Mouse (Mus musculus): ENCODE results near the gene Ctf1. TPM values are rescaled to one million over a fixed set of nuclear protein-coding genes. Genes with fewer than 3 reads are reported as not detected.
"Not testable (repeated sequence)": the region's sequence is repeated elsewhere in the genome, so short reads cannot be mapped to it uniquely, and the experiment has no call there.

The Ctf1 gene
- total RNA-seq, 2 experiments from 2014 or later: 1.9 to 4.2 TPM

- ATAC-seq (replicated peaks; ENCODE audit: low FRiP score, low TSS enrichment, poor library complexity, severe bottlenecking): no peak
Measured at GRCm38 (mm10) chr7:127725924-127726323, 13.4 kb downstream of the Ctf1 start.

- ATAC-seq (replicated peaks; ENCODE audit: low FRiP score, low TSS enrichment, poor library complexity, severe bottlenecking): peak; percentile 41; the same call in 1 of the 2 replicates
Measured at GRCm38 (mm10) chr7:127727898-127728297, 15.4 kb downstream of the Ctf1 start.

GRCm38 (mm10) chr7:127730170-127730569 is 17.6 kb downstream of the Ctf1 start:
- no peak for ATAC-seq (replicated peaks; ENCODE audit: low FRiP score, low TSS enrichment, poor library complexity, severe bottlenecking)

GRCm38 (mm10) chr7:127732066-127732465 is 19.5 kb downstream of the Ctf1 start, which contains the start of gene Ctf2:
TSS of gene Ctf2 (minus strand) at chr7:127732166.
- ATAC-seq (replicated peaks; ENCODE audit: low FRiP score, low TSS enrichment, poor library complexity, severe bottlenecking): not testable (repeated sequence)

GRCm38 (mm10) chr7:127744366-127745045 is 32.0 kb downstream of the Ctf1 start, which contains the start of gene Fbxl19:
TSS of gene Fbxl19 (plus strand) at chr7:127744543.
- no peak; the same call in 1 of the 2 replicates for ATAC-seq (replicated peaks; ENCODE audit: low FRiP score, low TSS enrichment, poor library complexity, severe bottlenecking)

- ATAC-seq (replicated peaks; ENCODE audit: low FRiP score, low TSS enrichment, poor library complexity, severe bottlenecking): peak; percentile 86
Measured at GRCm38 (mm10) chr7:127745251-127745651, 32.7 kb downstream of the Ctf1 start.

GRCm38 (mm10) chr7:127745652-127746493 is 33.3 kb downstream of the Ctf1 start:
- ATAC-seq (replicated peaks; ENCODE audit: low FRiP score, low TSS enrichment, poor library complexity, severe bottlenecking): peak; percentile 58

GRCm38 (mm10) chr7:127746494-127747491 is 34.3 kb downstream of the Ctf1 start:
- ATAC-seq (replicated peaks; ENCODE audit: low FRiP score, low TSS enrichment, poor library complexity, severe bottlenecking): no peak

- ATAC-seq (replicated peaks; ENCODE audit: low FRiP score, low TSS enrichment, poor library complexity, severe bottlenecking): no peak
Measured at GRCm38 (mm10) chr7:127747559-127748234, 35.2 kb downstream of the Ctf1 start.

- no peak for ATAC-seq (replicated peaks; ENCODE audit: low FRiP score, low TSS enrichment, poor library complexity, severe bottlenecking)
Measured at GRCm38 (mm10) chr7:127748235-127748560, 35.7 kb downstream of the Ctf1 start.

- no peak for ATAC-seq (replicated peaks; ENCODE audit: low FRiP score, low TSS enrichment, poor library complexity, severe bottlenecking)
Measured at GRCm38 (mm10) chr7:127750131-127751127, 37.9 kb downstream of the Ctf1 start.

GRCm38 (mm10) chr7:127751619-127752018 is 39.1 kb downstream of the Ctf1 start:
- no peak for ATAC-seq (replicated peaks; ENCODE audit: low FRiP score, low TSS enrichment, poor library complexity, severe bottlenecking)

GRCm38 (mm10) chr7:127752069-127752468 is 39.5 kb downstream of the Ctf1 start:
- ATAC-seq (replicated peaks; ENCODE audit: low FRiP score, low TSS enrichment, poor library complexity, severe bottlenecking): no peak

- ATAC-seq (replicated peaks; ENCODE audit: low FRiP score, low TSS enrichment, poor library complexity, severe bottlenecking): no peak
Measured at GRCm38 (mm10) chr7:127753158-127753557, 40.6 kb downstream of the Ctf1 start.

- no peak for ATAC-seq (replicated peaks; ENCODE audit: low FRiP score, low TSS enrichment, poor library complexity, severe bottlenecking)
Measured at GRCm38 (mm10) chr7:127753741-127754140, 41.2 kb downstream of the Ctf1 start.

GRCm38 (mm10) chr7:127759716-127760115 is 47.2 kb downstream of the Ctf1 start:
- no peak for ATAC-seq (replicated peaks; ENCODE audit: low FRiP score, low TSS enrichment, poor library complexity, severe bottlenecking)

GRCm38 (mm10) chr7:127760478-127760877 is 47.9 kb downstream of the Ctf1 start:
- ATAC-seq (replicated peaks; ENCODE audit: low FRiP score, low TSS enrichment, poor library complexity, severe bottlenecking): no peak

- peak; percentile 77 for ATAC-seq (replicated peaks; ENCODE audit: low FRiP score, low TSS enrichment, poor library complexity, severe bottlenecking)
Measured at GRCm38 (mm10) chr7:127761026-127761425, 48.5 kb downstream of the Ctf1 start.
